Mouse (Mus musculus) adrenal gland (tissue): ENCODE measurements around the gene Ackr1.

Experiments
- intact Hi-C: fragments of 180-260 bp; cut with DNase I; formaldehyde crosslinking; loops from one replicate; pipeline ENCODE4 v1.15.1; 2025
- long read RNA-seq, 2 experiments: library from polyadenylated mRNA; unstranded; transcript quantifications; one replicate each; pipeline ENCODE4 v2.0.0; 2020; ENCODE audit warnings: borderline replicate concordance in 1 of 2; ENCODE audit not compliant: insufficient replicate concordance in 1 of 2

The Ackr1 gene
- long read RNA-seq, experiment 1: 0 reads
- long read RNA-seq, experiment 2: 0 reads

DNA sequence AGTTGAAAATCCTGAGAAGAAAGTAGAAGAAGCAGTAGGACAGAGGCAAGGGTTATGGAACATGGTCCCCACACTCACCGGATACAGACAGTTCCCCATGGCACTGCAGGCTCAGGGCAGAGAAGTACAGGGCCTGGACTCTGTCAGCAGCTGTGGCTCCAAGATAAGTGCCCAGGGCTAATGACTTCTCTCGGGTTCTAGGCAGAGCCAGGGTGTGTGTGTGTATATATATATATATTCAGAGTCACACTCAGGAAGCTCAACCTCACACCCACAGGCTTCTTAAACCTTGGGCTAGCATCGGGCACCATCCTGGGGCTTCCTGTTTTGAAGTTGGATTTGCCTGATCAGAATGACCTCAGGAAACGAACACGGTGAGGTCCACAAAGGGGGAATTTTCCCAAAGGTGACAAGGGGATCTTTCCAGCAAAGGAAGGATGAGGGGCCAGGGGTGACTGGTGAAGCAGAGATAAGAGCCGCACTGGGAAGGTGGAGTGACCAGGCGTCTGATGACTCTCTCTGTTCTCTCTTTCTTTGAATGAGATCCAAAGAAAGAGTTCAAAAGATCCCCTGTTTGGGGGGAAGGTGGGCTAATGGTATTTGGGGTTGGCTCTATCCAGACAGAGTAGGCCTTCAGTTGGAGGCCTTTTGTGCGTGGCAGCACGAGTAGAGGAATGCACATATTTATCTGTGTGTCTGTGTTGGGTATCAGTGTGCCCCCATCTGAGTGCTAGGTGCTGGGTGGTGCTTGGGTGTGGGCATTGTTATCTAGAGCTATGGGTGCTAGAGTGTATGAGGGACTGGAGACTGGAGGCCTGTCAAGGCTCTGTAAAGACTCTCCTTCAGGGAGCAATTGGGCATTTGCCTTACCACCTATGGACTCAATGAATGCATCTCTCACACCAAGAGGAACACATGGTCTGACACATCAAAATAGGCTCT lies at the start of gene Ackr1:
TSS of gene Ackr1 (minus strand) at position 439 of the 942 bp plus-strand sequence.
- intact Hi-C loops: no loop called here

DNA sequence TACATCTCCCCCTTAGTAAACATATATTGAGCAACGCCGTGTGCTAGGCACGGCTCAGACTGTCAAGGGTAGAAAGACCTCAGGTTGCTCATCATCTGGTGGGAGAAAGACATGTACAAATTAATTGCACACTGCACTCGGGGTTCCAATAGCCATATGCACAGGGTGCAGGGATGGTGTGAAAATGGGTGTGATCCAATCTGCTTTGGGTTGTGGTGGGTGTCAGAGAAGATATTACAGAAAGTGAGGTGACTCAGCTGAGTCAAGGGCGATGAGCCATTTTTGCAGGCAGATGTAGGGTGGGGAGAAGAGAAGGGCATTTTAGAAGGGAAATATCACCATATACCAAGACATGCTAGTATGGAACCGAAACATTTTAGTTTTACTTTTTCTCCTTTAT lies 47.9 kb upstream of the Ackr1 start:
- intact Hi-C loops: no loop called here

DNA sequence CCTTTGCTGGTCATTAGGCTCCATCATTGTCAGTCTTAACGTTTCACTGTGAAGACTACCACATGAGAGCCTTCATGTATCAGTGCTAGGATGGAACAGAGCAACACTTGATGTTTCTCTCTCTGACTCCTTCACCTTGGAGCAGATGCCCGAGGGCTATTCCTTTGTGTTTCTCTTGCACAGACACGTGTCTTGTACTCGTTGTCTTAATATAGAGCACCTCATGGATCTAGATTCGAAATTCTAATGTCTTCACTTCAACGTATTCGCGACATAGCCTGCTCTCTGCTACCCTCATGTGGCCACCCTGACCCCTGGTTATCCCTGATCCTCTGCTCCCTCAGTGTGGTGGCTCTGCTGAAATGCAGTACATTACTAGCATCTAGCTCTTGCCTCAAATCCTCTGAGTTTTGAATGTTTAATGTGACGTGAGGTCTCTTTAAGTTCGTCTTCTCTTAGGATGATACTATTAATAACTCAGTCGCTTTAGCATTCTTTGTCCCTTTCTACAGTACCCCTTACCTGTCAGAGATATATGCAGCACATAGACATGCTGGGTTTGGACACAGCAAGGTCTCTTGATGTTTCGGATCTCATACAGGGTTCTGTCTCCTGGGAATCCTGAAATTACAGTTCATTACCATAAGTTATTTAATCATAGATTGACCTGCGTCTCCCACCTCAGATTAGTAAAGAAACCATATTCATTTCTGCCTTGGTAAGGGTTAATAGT lies 44.0 kb upstream of the Ackr1 start:
- intact Hi-C loops: no loop called here

DNA sequence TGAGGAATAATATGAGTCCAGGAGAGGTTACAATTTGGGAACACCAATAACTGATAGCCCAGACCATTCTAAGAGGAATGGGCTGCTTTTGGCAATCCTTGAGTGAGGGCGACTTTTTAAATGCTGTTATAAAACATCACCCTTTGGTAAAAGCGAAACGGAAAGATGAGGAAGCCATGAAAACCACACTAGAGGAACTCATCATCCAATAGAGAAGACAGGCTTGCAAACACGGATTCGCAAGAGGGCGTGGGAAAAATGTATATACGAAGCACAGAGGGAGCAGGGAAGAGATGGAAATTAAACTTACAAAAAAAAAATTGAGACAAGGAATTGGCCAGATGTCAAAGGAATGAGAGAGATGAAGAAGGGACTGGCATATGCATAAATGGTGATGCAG lies 40.5 kb upstream of the Ackr1 start:
- intact Hi-C loops: no loop called here

DNA sequence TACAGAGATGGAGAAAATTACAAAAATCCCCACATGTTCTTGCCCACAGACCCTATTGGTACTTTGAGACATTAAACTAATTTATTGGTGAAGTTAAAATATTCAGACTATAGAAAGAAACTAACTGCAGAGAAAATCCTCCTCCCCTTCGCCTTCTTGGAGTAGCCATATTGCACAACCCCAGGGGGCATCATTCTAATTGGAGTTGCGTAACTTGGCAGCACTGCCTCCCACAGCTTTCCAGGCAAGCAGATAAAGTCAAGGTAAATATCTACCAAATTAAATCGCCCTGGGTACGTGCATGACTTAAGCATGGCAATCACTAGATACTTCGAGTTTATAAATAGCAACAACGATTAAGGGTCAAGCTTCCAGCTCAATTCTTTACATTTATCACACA lies 38.0 kb upstream of the Ackr1 start:
- intact Hi-C loops: no loop called here

DNA sequence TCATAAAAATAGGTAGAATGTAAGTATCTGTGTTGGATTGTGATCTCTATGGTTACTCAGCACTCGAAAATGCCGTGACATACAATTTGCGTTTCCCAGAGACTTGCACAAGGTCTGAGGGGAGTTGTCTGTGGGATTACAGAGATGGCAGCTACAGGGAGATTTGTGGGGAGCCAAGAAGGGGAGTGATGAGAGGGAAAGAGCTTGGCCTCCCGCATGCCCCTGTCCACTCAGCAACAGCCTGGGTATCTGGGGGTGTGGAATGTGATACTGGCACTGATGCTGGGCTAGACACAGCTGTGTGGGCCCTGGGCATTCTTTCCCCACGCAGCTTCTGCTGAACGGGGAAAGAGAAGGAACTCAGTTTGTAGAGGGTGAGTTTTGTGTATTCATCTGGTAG lies 36.9 kb upstream of the Ackr1 start:
- intact Hi-C loops: no loop called here

DNA sequence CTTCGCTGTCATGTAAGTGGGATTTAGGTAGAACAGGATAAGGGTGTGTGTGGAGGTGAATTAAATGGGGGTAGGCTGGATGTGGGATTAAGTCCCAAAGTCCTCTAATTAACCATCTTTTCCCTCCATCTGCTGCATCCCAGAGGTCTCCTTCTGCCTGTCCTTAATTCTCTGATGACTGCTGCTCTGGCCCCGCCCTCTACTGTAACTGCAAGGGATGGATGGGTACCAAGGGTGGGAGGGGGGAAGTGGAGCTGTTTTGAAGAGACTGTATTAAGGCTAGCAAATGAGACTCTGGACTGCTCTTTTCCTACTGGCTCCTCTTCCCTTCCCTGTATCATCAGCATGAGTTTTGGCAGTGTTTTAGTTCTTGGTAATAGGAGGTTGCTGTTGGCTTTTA lies 36.1 kb upstream of the Ackr1 start:
- intact Hi-C loops: no loop called here

DNA sequence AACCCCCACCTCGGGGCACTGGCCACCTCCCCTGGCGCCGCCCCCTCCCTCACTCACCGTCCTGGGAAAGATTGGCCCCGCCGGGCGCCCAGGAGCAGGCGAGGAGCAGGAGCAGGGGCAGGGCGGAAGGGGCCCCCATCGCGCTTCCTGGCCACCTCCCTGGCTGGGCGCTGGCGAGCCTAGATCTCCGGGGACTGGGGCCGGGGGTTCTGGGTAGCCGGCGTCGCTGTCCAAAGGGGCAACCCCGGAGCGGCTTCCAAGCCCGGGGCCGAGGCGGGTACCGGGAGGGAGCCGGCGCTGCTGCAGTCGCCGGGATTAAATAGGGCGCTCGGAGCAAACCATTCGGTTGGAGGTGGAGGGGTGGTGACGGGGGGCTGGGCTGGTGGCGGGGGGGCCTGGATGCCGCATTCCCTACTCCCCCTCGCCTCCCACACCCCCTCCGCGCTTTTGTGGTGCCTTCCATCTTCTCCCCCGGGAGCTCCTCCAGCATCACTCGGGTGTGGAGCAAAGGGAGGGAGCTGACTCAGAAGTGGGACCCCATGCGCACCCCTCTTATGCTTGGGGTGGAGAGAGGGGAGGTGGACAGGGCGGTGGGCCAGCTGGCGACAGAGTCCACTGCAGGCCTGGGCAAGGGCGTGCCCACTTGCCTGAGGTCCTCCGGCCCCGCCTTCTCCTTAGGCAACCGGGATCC lies 34.0 kb upstream of the Ackr1 start, which contains the start of gene Cadm3:
TSS of gene Cadm3 (minus strand) at position 340 of the 691 bp plus-strand sequence.
- intact Hi-C loops: no loop called here

DNA sequence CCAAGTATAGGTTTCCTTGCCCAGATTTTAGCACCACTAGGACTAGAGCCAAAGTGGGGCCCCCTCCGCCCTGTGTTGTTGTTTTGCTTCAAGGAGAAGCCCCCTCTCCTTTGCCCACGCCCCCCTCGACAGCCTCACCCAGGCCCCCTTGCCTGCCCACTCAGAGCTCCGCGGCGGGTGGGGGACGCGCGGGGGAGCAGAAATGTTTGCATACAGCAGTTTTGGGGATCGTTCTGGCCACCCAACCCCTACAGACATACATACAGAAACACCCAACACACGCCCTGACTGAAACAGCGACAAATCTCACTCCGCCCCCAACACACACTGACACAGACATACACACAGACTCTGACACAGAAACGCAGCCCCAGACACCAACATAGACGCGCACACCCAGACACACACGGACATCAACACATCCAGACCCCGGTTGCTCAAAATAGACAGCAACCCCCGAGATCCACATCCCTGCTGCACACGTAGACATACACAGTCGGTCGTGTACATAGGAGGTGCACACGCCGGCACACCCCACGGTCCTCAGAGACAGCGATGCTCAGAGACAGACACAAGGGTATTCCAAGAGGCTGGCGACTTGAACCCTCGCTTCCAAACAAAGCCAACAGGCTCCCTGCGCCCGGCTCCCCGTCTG lies 33.3 kb upstream of the Ackr1 start:
- intact Hi-C loops: no loop called here

DNA sequence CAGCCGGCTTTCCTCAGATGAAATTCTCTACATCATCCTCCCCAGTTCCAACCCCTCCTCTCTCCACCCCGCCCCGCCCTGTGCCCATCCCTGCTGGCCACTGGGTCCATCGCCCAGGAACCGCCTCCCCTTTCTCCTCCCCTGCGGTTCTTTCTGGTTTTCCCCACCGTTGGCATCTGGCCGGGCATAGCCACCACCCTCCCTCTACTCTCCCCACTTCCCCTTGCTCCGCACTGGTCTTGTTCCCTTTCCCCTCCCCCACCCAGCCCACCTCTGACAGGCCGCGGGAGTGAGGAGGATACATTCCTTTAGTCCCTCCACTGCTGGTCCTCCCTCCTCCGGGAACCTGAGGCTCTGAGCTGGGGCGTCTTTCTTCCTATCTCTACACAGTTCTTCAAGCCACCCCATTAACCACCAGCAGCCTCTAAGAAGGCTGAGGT lies 32.4 kb upstream of the Ackr1 start:
- intact Hi-C loops: no loop called here

DNA sequence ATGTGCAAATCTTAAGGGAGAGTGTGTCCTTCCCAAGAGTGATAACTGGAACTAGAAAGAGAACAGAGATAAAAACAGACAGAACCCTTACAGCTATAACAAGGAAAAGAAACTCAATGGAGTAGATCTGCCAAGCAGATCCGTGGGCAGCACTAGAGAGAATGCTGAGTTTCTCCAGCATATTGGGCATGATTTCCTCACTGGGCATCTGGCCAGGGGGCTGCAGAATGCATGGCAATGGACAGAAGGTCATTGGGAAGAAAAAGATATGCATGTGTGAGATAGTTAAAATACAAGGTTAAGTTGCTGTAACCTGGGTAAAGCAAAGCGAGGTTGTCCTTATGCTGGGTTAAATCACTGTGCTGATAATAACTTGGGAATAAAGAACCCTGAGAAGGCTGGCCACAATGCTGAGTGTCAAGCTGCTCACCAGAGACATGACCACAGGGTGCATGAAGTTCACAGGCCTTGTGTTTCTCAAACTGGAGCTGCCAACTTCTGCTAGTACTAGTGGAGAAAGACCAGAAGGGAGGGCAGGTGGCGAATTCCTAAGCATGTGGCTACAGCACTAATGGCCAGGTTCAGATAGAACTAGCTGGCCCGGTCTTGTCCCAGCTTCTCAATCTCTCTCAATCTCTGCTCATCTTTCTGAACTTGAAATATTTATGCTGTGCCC lies 30.7 kb upstream of the Ackr1 start:
- intact Hi-C loops: no loop called here

DNA sequence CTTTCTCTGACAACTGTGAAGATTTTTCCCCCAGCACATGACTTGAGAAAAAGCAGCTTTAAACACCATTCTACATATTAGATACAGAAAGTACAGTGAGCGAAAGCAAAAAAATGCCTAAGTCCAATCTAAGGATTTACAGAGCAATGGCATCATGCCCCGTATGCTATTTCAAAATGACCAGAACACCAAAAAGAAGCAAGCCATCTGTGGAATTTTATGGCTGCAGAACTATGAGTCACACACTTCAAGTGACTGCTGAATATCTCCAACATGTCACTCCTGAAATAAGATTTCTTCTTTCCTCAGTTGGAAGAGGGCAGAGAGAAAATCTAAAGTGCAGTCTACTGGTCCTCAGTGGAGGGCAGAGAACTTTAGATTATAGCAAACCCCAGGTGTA lies 29.9 kb upstream of the Ackr1 start:
- intact Hi-C loops: no loop called here

DNA sequence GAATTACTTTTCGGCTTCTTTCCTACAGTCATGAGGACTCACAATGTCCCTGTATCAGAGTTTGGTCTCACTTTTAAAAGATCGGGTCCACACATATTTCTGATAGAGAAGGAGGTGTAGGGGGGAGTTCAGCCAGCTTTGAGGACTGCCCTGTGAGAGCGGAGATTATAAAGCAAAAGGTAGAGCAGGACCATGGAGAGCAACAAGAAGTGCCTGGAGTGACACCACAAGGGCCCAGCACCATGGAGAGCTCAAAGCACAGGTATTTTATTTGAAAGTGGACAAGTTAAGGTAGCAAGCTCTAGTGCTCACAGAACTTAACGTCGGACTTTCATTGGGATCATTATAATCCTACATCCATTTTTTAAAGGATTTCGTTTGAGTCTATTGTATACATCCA lies 28.1 kb upstream of the Ackr1 start:
- intact Hi-C loops: no loop called here

DNA sequence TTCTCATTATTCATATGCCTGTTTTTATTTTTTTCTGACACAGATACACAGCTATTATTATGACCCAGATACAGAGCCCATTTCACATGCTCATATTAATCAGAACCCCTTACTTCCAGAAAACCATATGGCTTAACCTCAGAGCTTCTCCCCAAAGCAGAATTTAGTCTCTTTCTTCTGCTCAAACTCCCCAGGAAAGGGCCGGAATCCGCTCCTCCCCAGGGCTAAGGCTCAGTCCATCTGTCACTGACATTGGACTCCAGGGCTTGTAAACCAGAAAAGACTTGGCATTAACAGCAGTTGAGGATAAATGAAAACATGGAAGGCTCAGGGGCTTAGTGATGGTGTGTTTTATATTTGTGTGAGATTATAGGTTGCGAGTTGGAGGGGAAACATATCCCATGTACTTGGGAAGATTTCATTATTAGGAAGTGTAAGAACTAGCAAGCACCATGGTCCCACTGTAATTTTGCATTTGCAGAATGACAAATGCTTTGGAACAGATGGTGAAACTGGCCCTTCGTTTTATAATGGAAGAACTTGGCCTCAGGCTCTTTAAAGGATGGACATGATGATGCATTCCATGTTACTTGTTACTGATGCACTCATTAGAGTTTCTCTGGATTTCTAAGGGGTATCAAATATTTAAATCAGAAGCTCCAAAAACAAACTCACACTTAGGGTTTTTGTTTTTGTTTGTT lies 26.2 kb upstream of the Ackr1 start:
- intact Hi-C loops: no loop called here

DNA sequence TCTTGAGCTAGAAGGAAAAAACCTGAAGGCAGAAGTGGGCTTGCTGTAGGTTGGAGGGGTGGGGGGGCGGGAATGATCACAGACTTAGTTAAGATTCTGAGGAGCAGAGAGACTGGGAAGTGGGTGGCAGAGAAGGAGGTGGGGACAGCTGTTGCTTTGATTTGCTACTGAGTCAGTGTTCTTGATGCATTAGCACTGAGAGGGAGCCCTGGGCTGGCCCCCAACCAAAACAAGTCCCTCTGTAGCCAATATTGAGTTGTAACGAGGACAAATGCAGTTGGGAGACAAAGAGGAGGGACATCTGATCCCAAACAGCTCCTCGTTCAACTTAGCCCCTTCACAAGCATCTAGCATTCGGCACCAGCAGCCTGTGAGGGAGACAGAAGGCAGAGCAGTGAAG lies 24.2 kb upstream of the Ackr1 start:
- intact Hi-C loops: no loop called here

DNA sequence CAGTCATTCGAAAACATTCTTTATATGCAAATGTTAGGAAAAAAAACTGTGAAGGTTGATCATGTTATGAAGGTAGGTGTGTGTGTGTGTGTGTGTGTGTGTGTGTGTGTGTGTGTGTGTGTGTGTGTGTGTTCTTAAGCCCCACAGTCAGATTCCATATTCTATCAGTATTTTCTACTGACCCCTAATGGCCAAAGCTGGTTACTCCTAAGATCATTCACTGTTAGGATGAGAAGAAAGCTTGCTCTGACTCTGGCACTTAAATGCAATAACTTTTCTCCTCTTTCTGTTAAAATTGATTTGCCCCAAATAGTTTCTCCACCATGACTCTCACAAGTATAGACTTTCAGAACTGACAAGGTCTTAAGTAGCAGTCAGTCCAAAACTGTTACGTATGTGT lies 23.1 kb upstream of the Ackr1 start:
- intact Hi-C loops: no loop called here

DNA sequence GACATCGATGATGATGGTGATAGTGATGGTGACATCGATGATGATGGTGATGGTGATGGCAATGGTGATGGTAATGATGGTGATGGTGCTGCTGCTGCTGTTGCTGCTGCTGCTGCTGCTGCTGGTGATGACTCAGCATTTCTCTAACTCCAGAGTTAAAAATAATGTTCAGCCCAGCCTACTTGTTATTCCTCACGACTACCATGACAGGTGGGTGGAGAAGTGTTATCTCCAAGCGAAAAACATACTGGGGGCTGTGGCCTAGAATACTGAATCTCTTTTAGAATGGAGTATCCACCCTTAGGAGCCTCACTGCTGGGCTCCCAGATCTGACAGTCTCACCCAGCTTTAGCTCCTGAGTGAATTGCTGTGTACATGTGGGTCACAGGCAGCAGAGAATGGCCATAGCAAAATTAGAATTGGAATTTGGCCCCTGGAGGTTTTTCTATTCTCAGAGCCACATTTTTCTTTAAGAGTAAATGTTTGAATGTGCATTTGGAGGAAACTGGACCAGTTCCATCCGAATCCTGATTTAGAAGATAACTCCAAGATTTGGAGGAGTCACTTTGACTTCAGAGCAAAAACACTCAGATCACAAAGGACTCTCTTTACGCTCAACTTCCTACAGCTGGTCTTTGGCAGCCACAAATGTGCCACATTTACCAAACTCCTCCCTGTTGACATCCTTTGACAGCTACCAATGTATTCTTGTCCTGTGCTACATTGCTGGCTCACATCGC lies 21.7 kb upstream of the Ackr1 start:
- intact Hi-C loops: no loop called here

DNA sequence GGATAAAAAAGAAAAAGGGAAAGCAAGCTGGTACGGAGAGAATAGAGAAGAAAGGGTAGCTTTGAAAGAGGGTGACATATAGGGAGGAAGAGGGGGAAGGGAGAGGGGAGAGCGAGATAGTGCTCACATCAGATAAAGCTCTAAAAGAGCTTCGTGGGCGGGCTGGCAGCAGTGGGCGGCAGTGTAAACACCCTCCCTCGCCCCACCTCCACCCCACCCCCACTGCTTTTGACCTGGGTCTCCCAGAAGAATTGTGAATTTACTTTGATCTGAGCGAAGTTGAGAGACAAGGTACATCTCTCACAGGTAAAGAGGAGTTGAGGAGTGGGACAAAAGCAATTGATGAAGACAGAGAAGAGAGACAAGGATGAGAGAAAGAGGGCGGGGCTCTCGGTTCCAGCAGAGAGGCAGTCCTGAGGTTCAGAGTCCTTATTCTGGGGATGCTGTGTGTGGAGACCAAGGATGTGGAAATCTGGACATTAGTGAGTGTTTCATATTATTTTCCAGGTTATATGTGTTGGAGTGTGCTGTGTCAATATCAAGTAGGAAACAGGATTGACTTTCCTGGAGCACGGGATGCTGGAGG lies 16.9 kb upstream of the Ackr1 start, which contains the start of gene Aim2:
TSS of gene Aim2 (plus strand) at position 508 of the 586 bp plus-strand sequence.
- intact Hi-C loops: no loop called here

DNA sequence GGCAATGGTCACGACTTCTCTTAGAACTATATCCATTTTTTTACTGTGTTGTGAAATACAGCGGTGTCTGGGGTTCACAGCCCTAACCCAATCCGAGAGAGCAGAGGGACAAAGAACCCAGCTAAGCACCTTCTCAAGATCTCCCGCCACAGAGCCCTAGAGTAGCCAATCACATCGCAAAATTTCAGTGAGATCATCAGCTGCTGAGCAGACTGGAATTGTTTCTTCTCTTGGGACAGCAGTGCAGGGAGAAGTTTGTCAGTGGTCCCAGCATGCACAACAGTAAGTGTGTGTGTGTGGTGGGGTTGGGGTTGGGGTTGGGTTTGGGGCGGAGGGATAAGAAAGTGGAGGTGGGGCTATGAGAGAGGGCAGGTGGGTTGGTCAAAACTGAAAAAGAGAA lies 16.4 kb upstream of the Ackr1 start:
- intact Hi-C loops: no loop called here
